Mouse (Mus musculus) spleen, postnatal 0 days (tissue): ENCODE measurements around the gene Usf3. TPM values are rescaled to one million over a fixed set of nuclear protein-coding genes. Genes with fewer than 3 reads are reported as not detected.

Experiments used
- polyA plus RNA-seq: library from polyadenylated mRNA; unstranded; fragments of >200 nt; fragmentation: Nextera tagmentation; extraction: Ambion mirVana; gene quantifications from 2 replicates; pipeline ENCODE4 v1.2.1, GENCODE M21; 2015

Usf3 gene
- polyA plus RNA-seq, result 3.4 and 3.6 TPM in 2 replicates

GRCm38 (mm10) chr16:44173155-44173941 lies at the start of gene Usf3:
Gene Usf3, plus strand, starts transcription at chr16:44173246.

GRCm38 (mm10) chr16:44139536-44140185 lies 33.4 kb upstream of the Usf3 start, which contains the start of the genes Atp6v1a and Naa50:
Gene Atp6v1a, minus strand, starts transcription at chr16:44139705.
Gene Naa50, plus strand, starts transcription at chr16:44139830.

Other genes starting within 250 kb of the Usf3 start
- 7.7 and 9.3 TPM in 2 replicates for gene Qtrt2, start 246.4 kb upstream of the Usf3 start, polyA plus RNA-seq
- gene Zdhhc23, start 193.5 kb upstream of the Usf3 start, polyA plus RNA-seq, result 0.25 and 0.75 TPM in 2 replicates
- 1.2 and 1.5 TPM in 2 replicates for gene Gramd1c, start 109.9 kb upstream of the Usf3 start, polyA plus RNA-seq
- 20.4 and 26.6 TPM in 2 replicates for gene Atp6v1a, start 33.5 kb upstream of the Usf3 start, polyA plus RNA-seq
- gene Naa50, start 33.4 kb upstream of the Usf3 start, polyA plus RNA-seq, result 63.2 and 65.7 TPM in 2 replicates
- 0.14 and 0.38 TPM in 2 replicates for gene Sidt1, start 159.9 kb downstream of the Usf3 start, polyA plus RNA-seq
- gene Spice1, start 173.9 kb downstream of the Usf3 start, polyA plus RNA-seq, result 10.0 and 10.9 TPM in 2 replicates
- 0.04 and 0.10 TPM in 2 replicates for gene Cfap44, start 221.6 kb downstream of the Usf3 start, polyA plus RNA-seq